Mouse (Mus musculus) hindbrain, embryonic 12.5 days (tissue): ENCODE data around the gene Thg1l. TPM values are rescaled to one million over a fixed set of nuclear protein-coding genes. Genes with fewer than 3 reads are reported as not detected.

Experiments used
- ATAC-seq: fragments of 200-750 bp; cut with Nextera tagmentation; 2 replicates; pipeline ENCODE4 v1.8.0; 2017; ENCODE audit warnings: moderate TSS enrichment; ENCODE audit not compliant: low FRiP score
- H3K27ac ChIP-seq: fragments of 300-500 bp; sonication (generic); 2 replicates; pipeline ENCODE4 v1.5.1; 2016; ENCODE audit warnings: mild to moderate bottlenecking
- H3K27me3 ChIP-seq: fragments of 300-500 bp; sonication (generic); 2 replicates; pipeline ENCODE4 v1.6.1; 2016; ENCODE audit warnings: mild to moderate bottlenecking
- H3K36me3 ChIP-seq: fragments of 300-500 bp; sonication (generic); 2 replicates; pipeline ENCODE4 v1.6.1; 2016; ENCODE audit warnings: mild to moderate bottlenecking
- H3K4me1 ChIP-seq: fragments of 300-500 bp; sonication (generic); 2 replicates; pipeline ENCODE4 v1.6.1; 2016
- H3K4me2 ChIP-seq: fragments of 300-500 bp; sonication (generic); replicated peaks from 2 replicates; pipeline ENCODE4 v1.6.1; 2016; ENCODE audit warnings: mild to moderate bottlenecking
- H3K4me3 ChIP-seq: fragments of 300-500 bp; sonication (generic); 2 replicates; pipeline ENCODE4 v1.5.1; 2016; ENCODE audit warnings: mild to moderate bottlenecking
- H3K9ac ChIP-seq: fragments of 300-500 bp; sonication (generic); 2 replicates; pipeline ENCODE4 v1.6.1; 2016; ENCODE audit warnings: mild to moderate bottlenecking, moderate library complexity
- H3K9me3 ChIP-seq: fragments of 300-500 bp; sonication (generic); replicated peaks from 2 replicates; pipeline ENCODE4 v1.6.1; 2016; ENCODE audit warnings: mild to moderate bottlenecking
- WGBS: fragments of 180-500 bp; shearing (Covaris S2); methylation state at CpG from one replicate; pipeline ENCODE4 v1.1.7; 2016; 5-methylcytosine and 5-hydroxymethylcytosine counted together
- polyA plus RNA-seq: library from polyadenylated mRNA; unstranded; fragments of >200 nt; fragmentation: Nextera tagmentation; extraction: Ambion mirVana; gene quantifications from 2 replicates; pipeline ENCODE4 v1.2.1, GENCODE M21; 2016

The Thg1l gene
- polyA plus RNA-seq, 1 experiment from 2014 or later = 11.9 TPM

GRCm38 (mm10) chr11:45925436-45925835 is 29.9 kb downstream of the Thg1l start:
- no peaks in the 10 kb centered on the region for H3K9me3 ChIP-seq
- no peaks in the 10 kb centered on the region for H3K27me3 ChIP-seq
- peaks cover 7% of the 10 kb centered on the region; the same call in 1 of the 2 replicates for H3K36me3 ChIP-seq
- no peak overlapping the region for H3K9ac ChIP-seq
- peaks cover 18% of the 10 kb centered on the region for H3K4me1 ChIP-seq
- ATAC-seq = 0 out of 2 replicates have a peak, but pooled peaks have one; percentile 16
- WGBS = 48% methylated on average over 6 of the region's 6 CpGs
- no peak overlapping the region for H3K27ac ChIP-seq
- H3K4me2 ChIP-seq = no peak overlapping the region
- H3K4me3 ChIP-seq = no peak overlapping the region

DNA sequence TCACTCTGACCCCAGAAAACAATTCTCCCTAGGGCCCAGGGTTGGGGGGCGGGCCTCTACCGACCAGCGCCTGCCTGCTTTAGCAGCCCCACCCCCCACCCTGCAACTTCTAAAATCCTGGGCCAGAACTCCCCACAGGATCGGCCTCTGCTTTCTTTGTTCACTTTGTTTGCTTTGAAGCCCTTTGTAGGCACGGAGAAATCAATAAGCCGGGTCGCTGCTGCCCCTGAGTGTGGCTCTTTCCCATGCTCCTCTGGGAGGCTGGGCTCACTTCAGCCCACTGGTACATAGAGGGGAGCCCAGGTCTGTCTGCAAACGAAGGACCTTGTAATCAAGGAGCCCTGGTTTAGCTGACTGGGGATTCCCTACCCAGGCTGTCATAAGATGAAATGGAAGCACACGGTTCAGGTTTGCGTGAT is 33.8 kb downstream of the Thg1l start:
- peak; percentile 51 for ATAC-seq
- H3K27me3 ChIP-seq = no peaks in the 10 kb centered on the region
- H3K4me1 ChIP-seq = peaks cover 18% of the 10 kb centered on the region
- H3K36me3 ChIP-seq = no peaks in the 10 kb centered on the region
- peak overlapping the region; percentile 47; the same call in 1 of the 2 replicates for H3K9ac ChIP-seq
- H3K9me3 ChIP-seq = no peaks in the 10 kb centered on the region
- no peak overlapping the region for H3K4me3 ChIP-seq
- WGBS = 7% methylated on average over 10 of the region's 10 CpGs
- H3K27ac ChIP-seq = peak overlapping the region; percentile 81
- H3K4me2 ChIP-seq = peak overlapping the region; percentile 36

DNA sequence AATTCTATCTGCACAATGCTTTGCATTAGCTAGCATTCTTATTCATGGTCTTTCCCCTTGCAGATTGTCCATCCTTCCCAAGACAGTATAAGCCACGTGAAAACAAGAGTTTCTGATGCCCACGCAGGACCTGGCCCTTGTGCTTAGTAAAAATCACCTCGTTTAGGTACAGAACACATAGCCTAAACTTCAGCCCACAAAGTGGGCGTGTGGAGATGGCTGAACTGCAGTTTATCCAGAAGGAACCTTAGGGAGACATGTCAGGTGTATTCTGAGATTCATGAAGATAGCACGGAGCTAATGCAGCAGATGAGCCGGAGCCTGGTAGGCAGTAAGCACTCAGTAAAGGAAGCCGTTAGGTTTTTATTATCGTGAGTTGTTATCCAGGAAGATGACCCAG is 34.3 kb downstream of the Thg1l start:
- peaks cover 18% of the 10 kb centered on the region for H3K4me1 ChIP-seq
- H3K27me3 ChIP-seq = no peaks in the 10 kb centered on the region
- H3K27ac ChIP-seq = peak overlapping the region; percentile 81
- no peak overlapping the region for H3K4me3 ChIP-seq
- ATAC-seq = no peak
- H3K4me2 ChIP-seq = peak overlapping the region; percentile 36; the same call in 1 of the 2 replicates
- H3K9ac ChIP-seq = peak overlapping the region; percentile 47; the same call in 1 of the 2 replicates
- H3K9me3 ChIP-seq = no peaks in the 10 kb centered on the region
- WGBS = 44% methylated on average over 8 of the region's 8 CpGs
- no peaks in the 10 kb centered on the region for H3K36me3 ChIP-seq

DNA sequence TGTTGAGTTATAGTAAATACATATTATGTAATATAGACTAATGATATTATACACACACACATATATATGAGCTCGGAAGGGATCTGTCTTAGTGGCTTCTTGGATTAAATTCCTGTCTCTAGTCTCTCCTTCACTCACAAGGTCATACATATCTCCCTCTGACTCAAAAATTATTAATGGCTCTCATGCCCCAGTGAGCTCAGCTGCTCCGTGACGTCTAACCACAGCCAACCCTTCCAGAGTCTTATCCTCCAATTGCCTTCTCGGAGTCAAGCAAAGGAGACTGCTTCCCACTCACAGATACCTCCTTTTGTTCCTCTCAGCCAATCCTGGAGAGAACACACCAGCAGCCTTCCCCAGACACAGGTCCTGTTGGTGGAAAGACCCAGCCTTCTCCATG is 36.5 kb downstream of the Thg1l start:
- H3K36me3 ChIP-seq = no peaks in the 10 kb centered on the region
- peaks cover 11% of the 10 kb centered on the region for H3K4me1 ChIP-seq
- no peaks in the 10 kb centered on the region for H3K9me3 ChIP-seq
- H3K4me2 ChIP-seq = no peak overlapping the region
- H3K27ac ChIP-seq = no peak overlapping the region
- no peaks in the 10 kb centered on the region for H3K27me3 ChIP-seq
- ATAC-seq = no peak
- H3K9ac ChIP-seq = no peak overlapping the region
- WGBS = 71% methylated on average over 4 of the region's 4 CpGs
- no peak overlapping the region for H3K4me3 ChIP-seq

GRCm38 (mm10) chr11:45918018-45918417 is 37.3 kb downstream of the Thg1l start:
- Histone ChIP-seq H3K27me3 (no peaks in the 10 kb centered on the region), H3K9ac (no peak overlapping the region), H3K36me3 (no peaks in the 10 kb centered on the region), H3K27ac (no peak overlapping the region), H3K4me2 (no peak overlapping the region), H3K4me1 (peaks cover 11% of the 10 kb centered on the region), H3K9me3 (no peaks in the 10 kb centered on the region), H3K4me3 (no peak overlapping the region)
- 92% methylated on average over 6 of the region's 6 CpGs for WGBS
- ATAC-seq = no peak

GRCm38 (mm10) chr11:45916196-45916595 is 39.1 kb downstream of the Thg1l start:
- H3K4me1 ChIP-seq = peaks cover 5% of the 10 kb centered on the region
- WGBS = 88% methylated on average over 10 of the region's 10 CpGs
- no peak overlapping the region for H3K9ac ChIP-seq
- no peaks in the 10 kb centered on the region for H3K27me3 ChIP-seq
- peaks cover 10% of the 10 kb centered on the region; the same call in 1 of the 2 replicates for H3K36me3 ChIP-seq
- H3K27ac ChIP-seq = no peak overlapping the region
- H3K9me3 ChIP-seq = no peaks in the 10 kb centered on the region
- ATAC-seq = no peak
- H3K4me3 ChIP-seq = no peak overlapping the region
- no peak overlapping the region for H3K4me2 ChIP-seq

DNA sequence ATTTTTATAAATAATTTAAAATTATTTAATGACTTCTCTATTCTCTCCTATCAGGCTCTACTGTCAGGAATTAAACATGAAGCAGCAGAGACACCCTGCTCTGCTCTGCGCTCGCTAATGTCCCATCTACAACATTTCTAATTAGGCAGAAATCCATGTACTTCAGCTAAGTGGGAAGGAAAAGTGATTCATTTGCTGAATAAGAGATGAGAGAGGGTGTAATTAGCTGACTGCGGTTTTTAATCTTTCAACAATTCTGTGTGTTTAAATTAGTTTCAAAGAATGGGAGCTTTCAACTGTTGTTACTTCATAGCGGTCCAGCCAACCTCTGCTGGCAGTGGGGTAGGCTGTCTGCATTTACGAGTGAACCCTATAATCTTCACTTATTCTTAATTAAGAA is 44.6 kb downstream of the Thg1l start:
- no peaks in the 10 kb centered on the region for H3K27me3 ChIP-seq
- ATAC-seq = no peak
- peaks cover 58% of the 10 kb centered on the region for H3K36me3 ChIP-seq
- 86% methylated on average over 5 of the region's 5 CpGs for WGBS
- H3K27ac ChIP-seq = no peak overlapping the region
- H3K4me1 ChIP-seq = no peaks in the 10 kb centered on the region
- H3K4me3 ChIP-seq = no peak overlapping the region
- no peaks in the 10 kb centered on the region for H3K9me3 ChIP-seq
- no peak overlapping the region for H3K4me2 ChIP-seq
- H3K9ac ChIP-seq = no peak overlapping the region

GRCm38 (mm10) chr11:45908894-45909293 is 46.4 kb downstream of the Thg1l start:
- Histone ChIP-seq H3K9me3 (no peaks in the 10 kb centered on the region), H3K9ac (no peak overlapping the region), H3K27ac (no peak overlapping the region), H3K27me3 (no peaks in the 10 kb centered on the region), H3K4me1 (no peaks in the 10 kb centered on the region), H3K4me2 (no peak overlapping the region), H3K4me3 (no peak overlapping the region), H3K36me3 (peaks cover 64% of the 10 kb centered on the region)
- WGBS = 98% methylated on average over 7 of the region's 7 CpGs
- ATAC-seq = no peak

- Histone ChIP-seq H3K9me3 (no peaks in the 10 kb centered on the region), H3K4me2 (no peak overlapping the region), H3K27ac (no peak overlapping the region), H3K9ac (no peak overlapping the region), H3K4me1 (no peaks in the 10 kb centered on the region), H3K4me3 (no peak overlapping the region), H3K27me3 (no peaks in the 10 kb centered on the region), H3K36me3 (peaks cover 71% of the 10 kb centered on the region)
- 95% methylated on average over 7 of the region's 7 CpGs for WGBS
- ATAC-seq = no peak
These were observed 47.2 kb downstream of the Thg1l start for GRCm38 (mm10) chr11:45908070-45908469.

GRCm38 (mm10) chr11:45907301-45907700 is 48.0 kb downstream of the Thg1l start:
- Histone ChIP-seq H3K4me2 (no peak overlapping the region), H3K9me3 (no peaks in the 10 kb centered on the region), H3K27ac (no peak overlapping the region), H3K36me3 (peaks cover 73% of the 10 kb centered on the region), H3K4me3 (no peak overlapping the region), H3K9ac (no peak overlapping the region), H3K27me3 (no peaks in the 10 kb centered on the region), H3K4me1 (no peaks in the 10 kb centered on the region)
- 90% methylated on average over 5 of the region's 5 CpGs for WGBS
- ATAC-seq = no peak

DNA sequence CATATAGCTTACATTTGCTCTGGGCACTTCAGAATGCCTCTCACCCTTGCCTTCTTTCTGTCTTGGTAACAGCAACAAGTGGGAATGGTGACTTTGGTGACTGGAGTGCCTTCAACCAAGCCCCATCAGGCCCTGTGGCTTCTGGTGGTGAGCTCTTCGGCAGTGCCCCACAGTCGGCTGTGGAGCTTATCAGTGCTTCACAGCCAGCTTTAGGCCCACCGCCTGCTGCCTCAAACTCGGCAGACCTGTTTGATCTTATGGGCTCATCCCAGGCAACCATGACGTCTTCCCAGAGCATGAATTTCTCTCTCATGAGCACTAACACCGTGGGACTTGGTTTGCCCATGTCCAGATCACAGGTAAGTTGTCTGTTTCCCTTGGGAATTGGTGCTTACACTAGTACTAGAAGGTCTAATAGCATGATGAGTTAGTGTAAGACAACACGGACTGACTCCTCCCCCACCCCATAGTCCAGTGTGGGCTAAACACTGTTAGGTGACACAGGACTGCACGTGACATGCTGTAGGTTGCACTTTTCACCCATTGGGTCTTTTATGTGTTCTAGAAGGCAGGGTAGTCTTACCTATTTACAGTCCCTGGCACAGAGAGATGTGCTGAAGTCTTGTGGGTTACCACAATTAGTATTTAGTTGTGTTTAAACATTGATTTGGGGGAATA is 49.0 kb downstream of the Thg1l start:
- no peaks in the 10 kb centered on the region for H3K27me3 ChIP-seq
- peaks cover 68% of the 10 kb centered on the region for H3K36me3 ChIP-seq
- H3K4me3 ChIP-seq = no peak overlapping the region
- H3K9ac ChIP-seq = no peak overlapping the region
- WGBS = 92% methylated on average over 8 of the region's 8 CpGs
- no peak overlapping the region for H3K27ac ChIP-seq
- H3K4me1 ChIP-seq = no peaks in the 10 kb centered on the region
- ATAC-seq = no peak
- H3K4me2 ChIP-seq = no peak overlapping the region
- H3K9me3 ChIP-seq = no peaks in the 10 kb centered on the region

- Histone ChIP-seq H3K4me2 (no peak overlapping the region), H3K9ac (no peak overlapping the region), H3K4me1 (no peaks in the 10 kb centered on the region), H3K27ac (no peak overlapping the region), H3K27me3 (no peaks in the 10 kb centered on the region), H3K4me3 (no peak overlapping the region), H3K9me3 (no peaks in the 10 kb centered on the region), H3K36me3 (peaks cover 29% of the 10 kb centered on the region)
- ATAC-seq = no peak
- 75% methylated on average over 11 of the region's 11 CpGs for WGBS
These were observed 54.9 kb downstream of the Thg1l start for GRCm38 (mm10) chr11:45900233-45901015.
